Comparison of ENCODE assay signal across 9 mouse cellular contexts in the genomic region with DNA sequence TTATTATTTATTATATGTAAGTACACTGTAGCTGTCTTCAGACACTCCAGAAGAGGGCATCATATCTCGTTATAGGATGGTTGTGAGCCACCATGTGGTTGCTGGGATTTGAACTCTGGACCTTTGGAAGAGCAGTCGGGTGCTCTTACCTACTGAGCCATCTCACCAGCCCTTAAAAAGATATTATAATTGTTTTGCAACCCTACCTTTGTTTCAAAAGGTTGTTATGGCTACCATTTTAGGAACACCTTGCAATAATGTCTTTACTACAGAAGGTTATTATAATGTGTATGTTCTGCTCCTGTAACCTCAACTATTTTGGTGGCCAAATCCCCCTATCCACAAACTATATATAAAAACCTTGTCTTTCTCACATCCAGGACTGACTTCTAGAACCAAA. TPM values are rescaled to one million over a fixed set of nuclear protein-coding genes. Genes with fewer than 3 reads are reported as not detected.
A peak's percentile ranks its signal among the peaks of the same experiment; 100 is the strongest.
DNase-seq lines count a peak whose midpoint lies in the region; ATAC-seq lines count a peak whose summit lies in the region.
"Not testable (repeated sequence)": the region's sequence is repeated elsewhere in the genome, so short reads cannot be mapped to it uniquely, and the experiment has no call there.
"Had no signal": no experiment of that assay in that cellular context is flagged by ENCODE, and none has a peak within 500 bp of the region (broad histone marks: within the 10 kb centered on the region; RNA-seq: fewer than 3 reads in every experiment).

No protein-coding gene starts in this region.

- not testable (repeated sequence) for ATAC-seq in heart, embryonic 13.5 days (ENCODE audit: extremely low read depth, insufficient number of reproducible peaks, low FRiP score, low TSS enrichment); intestine, embryonic 14.5 days (replicated peaks; ENCODE audit: low FRiP score, low TSS enrichment, low read depth); limb, embryonic 12.5 days (ENCODE audit: insufficient number of reproducible peaks, insufficient read depth, low FRiP score, low TSS enrichment, low read depth); liver, embryonic 16.5 days (ENCODE audit: low read depth); midbrain, embryonic 12.5 days (ENCODE audit: low FRiP score, low read depth)

- H3K4me1 ChIP-seq in ES-E14 (ENCODE audit: control insufficient read depth in 2 of 2, insufficient read depth in 2 of 2, low read length in 2 of 2, poor library complexity in 1 of 2); liver, embryonic 16.5 days (ENCODE audit: control insufficient read depth, low read depth, low read length): not testable (repeated sequence)
- H3K4me1 ChIP-seq in erythroblast, embryonic 14.5 days (ENCODE audit: control insufficient read depth): peaks cover 31% of the 10 kb centered on the region
- H3K4me1 ChIP-seq in heart, embryonic 13.5 days: peaks cover 24% of the 10 kb centered on the region
- peaks cover 11% of the 10 kb centered on the region; the same call in 1 of the 2 replicates for H3K4me1 ChIP-seq in intestine, embryonic 14.5 days (replicated peaks; ENCODE audit: control insufficient read depth, insufficient read depth, low read length)
- H3K4me1 ChIP-seq in limb, embryonic 12.5 days (replicated peaks): peaks cover 31% of the 10 kb centered on the region
- H3K4me1 ChIP-seq in midbrain, embryonic 12.5 days: peaks cover 22% of the 10 kb centered on the region

- not testable (repeated sequence) for H3K36me3 ChIP-seq in ES-E14 (ENCODE audit: control insufficient read depth, insufficient read depth, low read length, poor library complexity, severe bottlenecking); liver, embryonic 16.5 days (ENCODE audit: control insufficient read depth, insufficient read depth); midbrain, embryonic 12.5 days
- H3K36me3 ChIP-seq in erythroblast, embryonic 14.5 days (ENCODE audit: control insufficient read depth): peaks cover 26% of the 10 kb centered on the region
- H3K36me3 ChIP-seq in heart, embryonic 13.5 days: peaks cover 21% of the 10 kb centered on the region
- H3K36me3 ChIP-seq in intestine, embryonic 14.5 days (ENCODE audit: control insufficient read depth, insufficient read depth, low read length): peaks cover 16% of the 10 kb centered on the region; the same call in 1 of the 2 replicates
- peaks cover 23% of the 10 kb centered on the region for H3K36me3 ChIP-seq in limb, embryonic 12.5 days

- not testable (repeated sequence) for H3K27me3 ChIP-seq in erythroblast, embryonic 14.5 days (ENCODE audit: control insufficient read depth); heart, embryonic 13.5 days (replicated peaks); intestine, embryonic 14.5 days (replicated peaks; ENCODE audit: control insufficient read depth, insufficient read depth, low read length); limb, embryonic 12.5 days; liver, embryonic 16.5 days (ENCODE audit: control insufficient read depth, insufficient read depth, low read depth, low read length); midbrain, embryonic 12.5 days

- H3K27ac ChIP-seq in ES-E14 (ENCODE audit: insufficient read depth, low read depth, low read length, poor library complexity, severe bottlenecking); heart, embryonic 13.5 days (replicated peaks); intestine, embryonic 14.5 days (ENCODE audit: low read depth); limb, embryonic 12.5 days; liver, embryonic 16.5 days (ENCODE audit: low read length); midbrain, embryonic 12.5 days (replicated peaks): not testable (repeated sequence)

- not testable (repeated sequence) for H3K9ac ChIP-seq in ES-E14 (ENCODE audit: insufficient read depth, low read depth, low read length, poor library complexity, severe bottlenecking); intestine, embryonic 14.5 days (ENCODE audit: low read length); limb, embryonic 12.5 days (replicated peaks); liver, embryonic 16.5 days (ENCODE audit: low read depth, low read length); midbrain, embryonic 12.5 days (replicated peaks)
- H3K9ac ChIP-seq in heart, embryonic 13.5 days: peak overlapping the region; percentile 95; the same call in 1 of the 2 replicates

- H3K9me3 ChIP-seq in ES-E14 (ENCODE audit: control insufficient read depth, insufficient read depth, low read depth, low read length); erythroblast, embryonic 14.5 days (ENCODE audit: control insufficient read depth, low read length); heart, embryonic 13.5 days; intestine, embryonic 14.5 days (ENCODE audit: control insufficient read depth, low read length); limb, embryonic 12.5 days; liver, embryonic 16.5 days (replicated peaks; ENCODE audit: control insufficient read depth, low read length); midbrain, embryonic 12.5 days: not testable (repeated sequence)

- peak overlapping the region; percentile 77 for H3K4me2 ChIP-seq in heart, embryonic 13.5 days
- H3K4me2 ChIP-seq in intestine, embryonic 14.5 days (ENCODE audit: low read length): peak overlapping the region; percentile 70
- H3K4me2 ChIP-seq in limb, embryonic 12.5 days: peak overlapping the region; percentile 76
- 0 out of 2 replicates have a peak overlapping the region, but pooled peaks have one; percentile 85 for H3K4me2 ChIP-seq in liver, embryonic 16.5 days (ENCODE audit: low read depth, low read length)
- H3K4me2 ChIP-seq in midbrain, embryonic 12.5 days (replicated peaks): peak overlapping the region; percentile 78; the same call in 1 of the 2 replicates

- 88% methylated on average over 2 of the region's 2 CpGs for WGBS in heart, embryonic 13.5 days
- 92% methylated on average over 2 of the region's 2 CpGs for WGBS in intestine, embryonic 14.5 days
- 95% methylated on average over 2 of the region's 2 CpGs for WGBS in limb, embryonic 12.5 days
- 71% methylated on average over 2 of the region's 2 CpGs for WGBS in liver, embryonic 16.5 days (ENCODE audit: insufficient replicate concordance)
- WGBS in midbrain, embryonic 12.5 days: 92% methylated on average over 2 of the region's 2 CpGs

- DNase-seq in ES-E14 (ENCODE audit: low read depth, low spot score); intestine, embryonic 14.5 days (ENCODE audit: low spot score): not testable (repeated sequence)

- in situ Hi-C loops in ES-E14 (cut with MboI; ENCODE audit: low sequenced_read_pairs in 2 of 2, unreplicated experiment in 2 of 2): not testable (repeated sequence)

- peak overlapping the region; percentile 84 to 88; a peak in 3 of 4 replicates for H3K4me3 ChIP-seq in ES-E14 (ENCODE audit: insufficient read depth in 1 of 2, low read depth in 1 of 2, low read length in 2 of 2, poor library complexity in 1 of 2, severe bottlenecking in 1 of 2)
- peak overlapping the region; percentile 77 for H3K4me3 ChIP-seq in erythroblast, embryonic 14.5 days (replicated peaks)
- peak overlapping the region; percentile 70; the same call in 1 of the 2 replicates for H3K4me3 ChIP-seq in heart, embryonic 13.5 days
- peak overlapping the region; percentile 75; the same call in 1 of the 2 replicates for H3K4me3 ChIP-seq in intestine, embryonic 14.5 days (ENCODE audit: low read depth, low read length)
- H3K4me3 ChIP-seq in limb, embryonic 12.5 days (replicated peaks): peak overlapping the region; percentile 64; the same call in 1 of the 2 replicates
- H3K4me3 ChIP-seq in liver, embryonic 16.5 days (ENCODE audit: low read depth, low read length); midbrain, embryonic 12.5 days: not testable (repeated sequence)

RNA-seq across cellular contexts. Expression of a gene that starts 1.1 kb away (rescaled TPM):
- 69.9 and 70.2 TPM in 2 replicates for total RNA-seq in ES-E14 (2012; rRNA removed)
- 6.2 and 7.2 TPM in 2 replicates for polyA plus RNA-seq in erythroblast, embryonic 14.5 days (2012)
- 82.2 and 89.3 TPM in 2 replicates for polyA plus RNA-seq in heart, embryonic 13.5 days (2015; fragmentation: Nextera tagmentation; extraction: Ambion mirVana)
- polyA plus RNA-seq in intestine, embryonic 14.5 days (2014; fragmentation: Nextera tagmentation; extraction: Ambion mirVana): 108 and 113 TPM in 2 replicates
- polyA plus RNA-seq in limb, embryonic 12.5 days (2016; fragmentation: Nextera tagmentation; extraction: Ambion mirVana): 91.8 and 93.0 TPM in 2 replicates
- polyA plus RNA-seq in liver, embryonic 16.5 days (2015; fragmentation: Nextera tagmentation; extraction: Ambion mirVana): 42.3 and 42.8 TPM in 2 replicates
- 92.3 and 103 TPM in 2 replicates for polyA plus RNA-seq in midbrain, embryonic 12.5 days (2016; fragmentation: Nextera tagmentation; extraction: Ambion mirVana)

RNA-seq across cellular contexts. Expression of a gene that starts 1.3 kb away (rescaled TPM):
- total RNA-seq in ES-E14 (2012; rRNA removed): 108 and 115 TPM in 2 replicates
- polyA plus RNA-seq in erythroblast, embryonic 14.5 days (2012): 13.5 and 16.3 TPM in 2 replicates
- polyA plus RNA-seq in heart, embryonic 13.5 days (2015; fragmentation: Nextera tagmentation; extraction: Ambion mirVana): 31.8 and 33.4 TPM in 2 replicates
- polyA plus RNA-seq in intestine, embryonic 14.5 days (2014; fragmentation: Nextera tagmentation; extraction: Ambion mirVana): 50.9 and 66.6 TPM in 2 replicates
- polyA plus RNA-seq in limb, embryonic 12.5 days (2016; fragmentation: Nextera tagmentation; extraction: Ambion mirVana): 51.4 and 53.8 TPM in 2 replicates
- 30.0 and 30.3 TPM in 2 replicates for polyA plus RNA-seq in liver, embryonic 16.5 days (2015; fragmentation: Nextera tagmentation; extraction: Ambion mirVana)
- 38.0 and 39.4 TPM in 2 replicates for polyA plus RNA-seq in midbrain, embryonic 12.5 days (2016; fragmentation: Nextera tagmentation; extraction: Ambion mirVana)

RNA-seq across cellular contexts. Expression of a gene that starts 10.7 kb away (rescaled TPM):
- total RNA-seq in ES-E14 (2012; rRNA removed): 3.4 and 4.4 TPM in 2 replicates
- 0.02 TPM in 1 of 2 replicates, not detected in the other for polyA plus RNA-seq in erythroblast, embryonic 14.5 days (2012)
- 2.9 and 3.6 TPM in 2 replicates for polyA plus RNA-seq in heart, embryonic 13.5 days (2015; fragmentation: Nextera tagmentation; extraction: Ambion mirVana)
- polyA plus RNA-seq in intestine, embryonic 14.5 days (2014; fragmentation: Nextera tagmentation; extraction: Ambion mirVana): 0.07 TPM in 1 of 2 replicates, not detected in the other
- polyA plus RNA-seq in limb, embryonic 12.5 days (2016; fragmentation: Nextera tagmentation; extraction: Ambion mirVana): 0.17 and 0.25 TPM in 2 replicates
- not detected in 2 replicates for polyA plus RNA-seq in liver, embryonic 16.5 days (2015; fragmentation: Nextera tagmentation; extraction: Ambion mirVana)
- 0.61 and 1.0 TPM in 2 replicates for polyA plus RNA-seq in midbrain, embryonic 12.5 days (2016; fragmentation: Nextera tagmentation; extraction: Ambion mirVana)
- total RNA-seq: megakaryocyte progenitor cell, adult 5-6 weeks had no signal
- polyA plus RNA-seq: stomach, embryonic 15.5 days had no signal

RNA-seq across cellular contexts. Expression of a gene that starts 16.8 kb away (rescaled TPM):
- 1.8 and 1.9 TPM in 2 replicates for total RNA-seq in ES-E14 (2012; rRNA removed)
- 1.7 TPM in 2 replicates for polyA plus RNA-seq in erythroblast, embryonic 14.5 days (2012)
- 0.88 and 1.0 TPM in 2 replicates for polyA plus RNA-seq in heart, embryonic 13.5 days (2015; fragmentation: Nextera tagmentation; extraction: Ambion mirVana)
- polyA plus RNA-seq in intestine, embryonic 14.5 days (2014; fragmentation: Nextera tagmentation; extraction: Ambion mirVana): 1.3 and 2.1 TPM in 2 replicates
- polyA plus RNA-seq in limb, embryonic 12.5 days (2016; fragmentation: Nextera tagmentation; extraction: Ambion mirVana): 0.71 and 0.83 TPM in 2 replicates
- 3.0 and 3.1 TPM in 2 replicates for polyA plus RNA-seq in liver, embryonic 16.5 days (2015; fragmentation: Nextera tagmentation; extraction: Ambion mirVana)
- polyA plus RNA-seq in midbrain, embryonic 12.5 days (2016; fragmentation: Nextera tagmentation; extraction: Ambion mirVana): 0.64 and 1.2 TPM in 2 replicates

RNA-seq across cellular contexts. Expression of a gene that starts 17.0 kb away (rescaled TPM):
- 0.36 and 0.90 TPM in 2 replicates for total RNA-seq in ES-E14 (2012; rRNA removed)
- not detected in 2 replicates for polyA plus RNA-seq in erythroblast, embryonic 14.5 days (2012)
- polyA plus RNA-seq in heart, embryonic 13.5 days (2015; fragmentation: Nextera tagmentation; extraction: Ambion mirVana): 0.17 TPM in 1 of 2 replicates, not detected in the other
- polyA plus RNA-seq in intestine, embryonic 14.5 days (2014; fragmentation: Nextera tagmentation; extraction: Ambion mirVana): 0.72 and 0.81 TPM in 2 replicates
- polyA plus RNA-seq in limb, embryonic 12.5 days (2016; fragmentation: Nextera tagmentation; extraction: Ambion mirVana): 0.32 TPM in 1 of 2 replicates, not detected in the other
- polyA plus RNA-seq in liver, embryonic 16.5 days (2015; fragmentation: Nextera tagmentation; extraction: Ambion mirVana): 0.12 TPM in 1 of 2 replicates, not detected in the other
- 0.25 and 0.45 TPM in 2 replicates for polyA plus RNA-seq in midbrain, embryonic 12.5 days (2016; fragmentation: Nextera tagmentation; extraction: Ambion mirVana)
- total RNA-seq: megakaryocyte progenitor cell, adult 5-6 weeks had no signal
